Mouse (Mus musculus) olfactory bulb, adult 2 months (tissue): ENCODE results near the gene Usp4. TPM values are rescaled to one million over a fixed set of nuclear protein-coding genes. Genes with fewer than 3 reads are reported as not detected.

Experiments
- H3K27ac ChIP-seq: fragments of 200-500 bp; 2 replicates; pipeline ENCODE4 v1.5.1; 2012; ENCODE audit warnings: low read depth, low read length; ENCODE audit not compliant: insufficient read depth
- H3K4me1 ChIP-seq: fragments of 200-500 bp; 2 replicates; pipeline ENCODE4 v1.6.1; 2012; ENCODE audit warnings: low read length; ENCODE audit not compliant: control insufficient read depth, insufficient read depth
- H3K4me3 ChIP-seq: fragments of 200-500 bp; 2 replicates; pipeline ENCODE4 v1.5.1; 2012; ENCODE audit warnings: mild to moderate bottlenecking, low read depth, low read length, moderate library complexity; ENCODE audit not compliant: insufficient read depth
- CTCF ChIP-seq: fragments of 200-500 bp; IDR thresholded peaks from 2 replicates; pipeline ENCODE4 v1.5.1; 2012; ENCODE audit warnings: low read depth, mild to moderate bottlenecking, low read length, moderate library complexity; ENCODE audit not compliant: insufficient read depth
- POLR2A ChIP-seq: fragments of 200-500 bp; IDR thresholded peaks from 2 replicates; pipeline ENCODE4 v1.6.1; 2012; ENCODE audit warnings: mild to moderate bottlenecking, low read depth, low read length, moderate library complexity; ENCODE audit not compliant: insufficient read depth
- WGBS: fragments of 180-500 bp; shearing (Covaris S2); methylation state at CpG from one replicate; pipeline ENCODE4 v1.1.7; 2018; 5-methylcytosine and 5-hydroxymethylcytosine counted together
- polyA plus RNA-seq: library from polyadenylated mRNA; stranded (reverse); fragments of >200 nt; gene quantifications from 2 replicates; pipeline ENCODE4 v1.2.4, GENCODE M21; 2012; ENCODE audit warnings: low replicate concordance; ENCODE audit not compliant: missing spikeins, insufficient read depth, insufficient read length

Usp4 gene
- polyA plus RNA-seq, 1 experiment = not detected

- Histone ChIP-seq H3K4me1 (no peaks in the 10 kb centered on the region), H3K4me3 (no peak overlapping the region), H3K27ac (no peak overlapping the region)
- 93% methylated on average over 6 of the region's 6 CpGs for WGBS
- no peak for TF ChIP-seq POLR2A
- no peak for TF ChIP-seq CTCF
Measured at GRCm38 (mm10) chr9:108394191-108394590, 46.5 kb downstream of the Usp4 start.

- TF ChIP-seq CTCF (no peak), POLR2A (no peak)
- Histone ChIP-seq H3K4me1 (no peaks in the 10 kb centered on the region), H3K27ac (no peak overlapping the region), H3K4me3 (no peak overlapping the region)
- WGBS = 91% methylated on average over 1 of the region's 1 CpGs
Measured at GRCm38 (mm10) chr9:108395427-108395826, 47.8 kb downstream of the Usp4 start.

- H3K4me3 ChIP-seq = no peak overlapping the region
- H3K27ac ChIP-seq = no peak overlapping the region
- WGBS = 89% methylated on average over 3 of the region's 3 CpGs
- H3K4me1 ChIP-seq = peaks cover 11% of the 10 kb centered on the region
- no peak for TF ChIP-seq POLR2A
- no peak for TF ChIP-seq CTCF
Measured at GRCm38 (mm10) chr9:108398324-108398723, 50.7 kb downstream of the Usp4 start.

GRCm38 (mm10) chr9:108401186-108401960 is 53.7 kb downstream of the Usp4 start:
- Histone ChIP-seq H3K4me3 (no peak overlapping the region), H3K4me1 (peaks cover 11% of the 10 kb centered on the region), H3K27ac (peak overlapping the region; percentile 92)
- TF ChIP-seq CTCF = no peak
- TF ChIP-seq POLR2A = no peak
- WGBS = 7% methylated on average over 7 of the region's 7 CpGs

- H3K4me3 ChIP-seq = no peak overlapping the region
- H3K27ac ChIP-seq = no peak overlapping the region
- 54% methylated on average over 4 of the region's 4 CpGs for WGBS
- peaks cover 11% of the 10 kb centered on the region for H3K4me1 ChIP-seq
- TF ChIP-seq CTCF = no peak
- no peak for TF ChIP-seq POLR2A
Measured at GRCm38 (mm10) chr9:108403081-108403480, 55.4 kb downstream of the Usp4 start.

- TF ChIP-seq CTCF = no peak
- TF ChIP-seq POLR2A = no peak
- WGBS = 87% methylated on average over 8 of the region's 8 CpGs
Measured at GRCm38 (mm10) chr9:108404451-108404850, 56.8 kb downstream of the Usp4 start.

GRCm38 (mm10) chr9:108409535-108409934 is 61.9 kb downstream of the Usp4 start:
- TF ChIP-seq CTCF (no peak), POLR2A (no peak)
- Histone ChIP-seq H3K4me1 (no peaks in the 10 kb centered on the region), H3K4me3 (no peak overlapping the region), H3K27ac (no peak overlapping the region)
- WGBS = 72% methylated on average over 4 of the region's 4 CpGs

More at GRCm38 (mm10) chr9:108404451-108404850, 56.8 kb downstream of the Usp4 start:
- H3K27ac ChIP-seq = no peak overlapping the region
- H3K4me1 ChIP-seq = peaks cover 11% of the 10 kb centered on the region
- no peak overlapping the region for H3K4me3 ChIP-seq

- Histone ChIP-seq H3K4me3 (no peak overlapping the region), H3K27ac (no peak overlapping the region), H3K4me1 (no peaks in the 10 kb centered on the region)
- 42% methylated on average over 9 of the region's 9 CpGs for WGBS
- no peak for TF ChIP-seq POLR2A
Measured at GRCm38 (mm10) chr9:108411381-108411942, 63.8 kb downstream of the Usp4 start.

- no peak for TF ChIP-seq CTCF
- no peak for TF ChIP-seq POLR2A
- Histone ChIP-seq H3K27ac (no peak overlapping the region), H3K4me1 (no peaks in the 10 kb centered on the region), H3K4me3 (no peak overlapping the region)
- 64% methylated on average over 1 of the region's 1 CpGs for WGBS
Measured at GRCm38 (mm10) chr9:108412221-108412620, 64.6 kb downstream of the Usp4 start.
